Mouse (Mus musculus): Measurements from ENCODE around the gene Olfr692.

The Olfr692 gene

GRCm38 (mm10) chr7:105399935-105400624 is 32.0 kb downstream of the Olfr692 start, which contains the start of gene Fam160a2:
TSS of gene Fam160a2 (minus strand) at chr7:105400054.
- DNase-seq (ENCODE audit: extremely low spot score, low read depth, low spot score) = peak; percentile 93

- DNase-seq (ENCODE audit: extremely low spot score, low read depth, low spot score) = no peak
These were observed 36.2 kb downstream of the Olfr692 start, which contains the start of gene Cnga4 for GRCm38 (mm10) chr7:105404268-105404667. TSS of gene Cnga4 (plus strand) at chr7:105404568.

GRCm38 (mm10) chr7:105406322-105406721 is 38.3 kb downstream of the Olfr692 start:
- DNase-seq (ENCODE audit: extremely low spot score, low read depth, low spot score) = no peak

DNA sequence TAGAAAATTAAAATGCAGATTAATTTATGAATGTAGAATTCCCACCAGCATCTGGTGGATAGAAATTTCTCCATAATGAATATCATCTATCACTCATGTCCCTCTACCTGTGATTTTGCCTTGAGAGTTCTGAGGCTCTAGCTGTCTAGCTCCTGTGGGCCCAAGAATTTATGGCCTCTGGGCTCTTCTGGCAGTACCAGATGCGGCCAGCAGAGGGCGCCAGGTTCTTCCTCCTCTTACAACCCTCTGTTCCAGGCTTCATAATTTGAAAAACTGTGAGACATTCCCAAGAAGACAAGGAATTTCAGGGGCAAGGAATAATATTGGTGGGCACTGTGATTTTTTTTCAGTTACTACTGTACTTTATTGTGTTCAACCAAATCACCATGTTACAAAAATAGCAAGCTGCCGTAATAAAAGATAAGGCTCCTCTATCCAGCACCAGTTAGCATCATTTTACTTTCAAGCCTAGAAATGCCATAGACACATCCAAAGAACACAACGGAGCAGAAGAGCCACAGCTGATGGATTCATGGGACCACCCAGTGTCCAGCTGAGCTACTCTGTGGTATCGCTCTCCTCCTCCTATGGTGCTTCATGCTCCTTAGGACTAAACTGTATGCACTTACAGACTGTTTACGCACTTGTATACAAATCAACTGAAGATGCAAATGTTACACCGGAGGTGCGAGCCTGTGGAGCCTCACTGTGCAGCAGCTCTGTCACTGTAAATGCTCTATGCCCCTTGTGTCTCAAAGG is 44.0 kb downstream of the Olfr692 start:
- DNase-seq (ENCODE audit: extremely low spot score, low read depth, low spot score) = peak; percentile 37

DNA sequence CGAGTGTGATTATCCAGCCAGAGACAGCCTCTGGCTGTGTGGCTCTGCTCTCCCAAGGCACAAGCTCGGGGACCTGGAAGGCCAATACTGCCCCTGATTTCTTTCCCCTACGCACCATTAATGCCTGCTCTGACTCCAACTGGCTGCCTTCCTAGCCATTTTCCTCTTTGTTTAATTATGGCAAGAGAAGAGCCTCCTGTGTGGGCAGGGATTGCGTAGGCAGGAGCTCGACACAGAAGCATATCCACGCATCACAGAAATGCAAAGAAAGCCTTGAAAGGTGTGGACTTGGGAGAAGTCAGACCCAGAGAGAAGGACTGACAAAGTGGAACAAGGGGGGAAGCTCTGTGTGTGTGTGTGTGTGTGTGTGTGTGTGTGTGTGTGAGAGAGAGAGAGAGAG is 46.4 kb downstream of the Olfr692 start:
- no peak for DNase-seq (ENCODE audit: extremely low spot score, low read depth, low spot score)

DNA sequence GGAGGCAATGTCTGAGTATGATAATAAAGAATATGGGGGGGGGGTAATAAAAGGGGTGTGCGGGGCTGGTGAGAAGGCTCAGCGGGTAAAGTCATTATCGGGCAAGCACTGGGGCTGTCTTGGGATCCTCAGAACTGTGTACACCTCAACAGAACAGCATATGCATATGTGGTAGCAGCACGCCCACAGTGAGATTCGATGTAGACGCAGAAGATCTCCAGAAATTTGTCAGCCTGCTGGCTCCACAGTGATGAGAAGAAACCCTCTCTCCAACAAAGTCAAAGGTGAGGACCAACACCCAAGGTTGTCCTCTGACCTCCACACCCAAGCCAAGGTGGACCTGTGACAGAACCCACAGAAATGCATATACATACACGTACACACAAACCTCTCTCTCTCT is 48.5 kb downstream of the Olfr692 start:
- no peak for DNase-seq (ENCODE audit: extremely low spot score, low read depth, low spot score)

- DNase-seq (ENCODE audit: extremely low spot score, low read depth, low spot score) = no peak
These were observed 50.1 kb downstream of the Olfr692 start for GRCm38 (mm10) chr7:105418106-105418505.

Measured in hindlimb bud, embryonic 11.5 days (tissue).